Mouse (Mus musculus) intestine, embryonic 16.5 days (tissue): ENCODE measurements around the gene Pan2. TPM values are rescaled to one million over a fixed set of nuclear protein-coding genes. Genes with fewer than 3 reads are reported as not detected.
"Not testable (repeated sequence)": the region's sequence is repeated elsewhere in the genome, so short reads cannot be mapped to it uniquely, and the experiment has no call there.

Source experiments
- ATAC-seq: fragments of 200-750 bp; cut with Nextera tagmentation; 2 replicates; pipeline ENCODE4 v1.8.0; 2017; ENCODE audit warnings: moderate TSS enrichment, moderate library complexity
- H3K27ac ChIP-seq: fragments of 300-500 bp; sonication (generic); 2 replicates; pipeline ENCODE4 v1.5.1; 2014; ENCODE audit warnings: mild to moderate bottlenecking, low read length
- H3K27me3 ChIP-seq: fragments of 300-500 bp; sonication (generic); replicated peaks from 2 replicates; pipeline ENCODE4 v1.6.1; 2014; ENCODE audit warnings: low read length, control low read depth, mixed read lengths; ENCODE audit not compliant: control insufficient read depth, insufficient read depth
- H3K36me3 ChIP-seq: fragments of 300-500 bp; sonication (generic); 2 replicates; pipeline ENCODE4 v1.6.1; 2014; ENCODE audit warnings: low read length, control low read depth; ENCODE audit not compliant: control insufficient read depth, insufficient read depth
- H3K4me1 ChIP-seq: fragments of 300-500 bp; sonication (generic); 2 replicates; pipeline ENCODE4 v1.6.1; 2014; ENCODE audit warnings: low read length, control low read depth, mixed read lengths; ENCODE audit not compliant: control insufficient read depth, insufficient read depth
- H3K4me2 ChIP-seq: fragments of 300-500 bp; sonication (generic); 2 replicates; pipeline ENCODE4 v1.6.1; 2014; ENCODE audit warnings: low read depth, low read length, control low read depth
- H3K4me3 ChIP-seq: fragments of 300-500 bp; sonication (generic); 2 replicates; pipeline ENCODE4 v1.5.1; 2014; ENCODE audit warnings: mild to moderate bottlenecking, low read length
- H3K9ac ChIP-seq: fragments of 300-500 bp; sonication (generic); 2 replicates; pipeline ENCODE4 v1.6.1; 2014; ENCODE audit warnings: low read depth, low read length
- H3K9me3 ChIP-seq: fragments of 300-500 bp; sonication (generic); 2 replicates; pipeline ENCODE4 v1.6.1; 2016; ENCODE audit warnings: low read length, control low read depth; ENCODE audit not compliant: control insufficient read depth
- WGBS: fragments of 180-500 bp; shearing (Covaris S2); extraction: QIAGEN DNeasy Blood & Tissue Kit; methylation state at CpG from one replicate; pipeline ENCODE4 v1.1.7; 2014; 5-methylcytosine and 5-hydroxymethylcytosine counted together
- polyA plus RNA-seq: library from polyadenylated mRNA; unstranded; fragments of >200 nt; fragmentation: Nextera tagmentation; extraction: Ambion mirVana; gene quantifications from 2 replicates; pipeline ENCODE4 v1.2.1, GENCODE M21; 2015

Pan2 gene
- polyA plus RNA-seq, 1 experiment from 2014 or later = 25.5 TPM

GRCm38 (mm10) chr10:128281682-128282081 is 21.5 kb upstream of the Pan2 start:
- H3K36me3 ChIP-seq = peaks cover 19% of the 10 kb centered on the region
- no peak overlapping the region for H3K4me2 ChIP-seq
- H3K4me3 ChIP-seq = no peak overlapping the region
- 0 out of 2 replicates have a peak overlapping the region, but pooled peaks have one; percentile 31 for H3K27ac ChIP-seq
- no peaks in the 10 kb centered on the region for H3K27me3 ChIP-seq
- 92% methylated on average over 14 of the region's 14 CpGs for WGBS
- H3K9ac ChIP-seq = no peak overlapping the region
- ATAC-seq = no peak
- H3K4me1 ChIP-seq = no peaks in the 10 kb centered on the region
- H3K9me3 ChIP-seq = no peaks in the 10 kb centered on the region

GRCm38 (mm10) chr10:128282886-128283450 is 20.2 kb upstream of the Pan2 start:
- ATAC-seq = no peak
- Histone ChIP-seq H3K9me3 (no peaks in the 10 kb centered on the region), H3K27me3 (no peaks in the 10 kb centered on the region), H3K36me3 (peaks cover 16% of the 10 kb centered on the region), H3K9ac (no peak overlapping the region), H3K4me1 (no peaks in the 10 kb centered on the region), H3K4me2 (no peak overlapping the region), H3K27ac (no peak overlapping the region), H3K4me3 (no peak overlapping the region)
- 85% methylated on average over 20 of the region's 20 CpGs for WGBS

GRCm38 (mm10) chr10:128283604-128284579 is 19.2 kb upstream of the Pan2 start:
- 66% methylated on average over 31 of the region's 31 CpGs for WGBS
- Histone ChIP-seq H3K9me3 (no peaks in the 10 kb centered on the region), H3K4me1 (no peaks in the 10 kb centered on the region), H3K27me3 (no peaks in the 10 kb centered on the region), H3K4me3 (no peak overlapping the region), H3K4me2 (no peak overlapping the region), H3K9ac (no peak overlapping the region), H3K27ac (no peak overlapping the region), H3K36me3 (peaks cover 14% of the 10 kb centered on the region)
- no peak for ATAC-seq

- H3K9me3 ChIP-seq, H3K9ac ChIP-seq, H3K4me1 ChIP-seq, H3K27me3 ChIP-seq, H3K36me3 ChIP-seq, H3K4me3 ChIP-seq, H3K4me2 ChIP-seq, H3K27ac ChIP-seq, ATAC-seq: not testable (repeated sequence)
- WGBS = 71% methylated on average over 1 of the region's 1 CpGs
These were observed 12.5 kb upstream of the Pan2 start for GRCm38 (mm10) chr10:128290594-128290993.

GRCm38 (mm10) chr10:128296370-128297090 is 6.6 kb upstream of the Pan2 start:
- H3K4me2 ChIP-seq = no peak overlapping the region
- WGBS = 68% methylated on average over 13 of the region's 13 CpGs
- no peak overlapping the region for H3K9ac ChIP-seq
- H3K27me3 ChIP-seq = no peaks in the 10 kb centered on the region
- H3K4me3 ChIP-seq = no peak overlapping the region
- no peaks in the 10 kb centered on the region for H3K9me3 ChIP-seq
- no peak for ATAC-seq
- peaks cover 3% of the 10 kb centered on the region; the same call in 1 of the 2 replicates for H3K4me1 ChIP-seq
- no peak overlapping the region for H3K27ac ChIP-seq
- H3K36me3 ChIP-seq = no peaks in the 10 kb centered on the region

- H3K4me3 ChIP-seq = no peak overlapping the region
- H3K4me1 ChIP-seq = peaks cover 4% of the 10 kb centered on the region
- H3K4me2 ChIP-seq = no peak overlapping the region
- H3K9ac ChIP-seq = no peak overlapping the region
- no peaks in the 10 kb centered on the region for H3K27me3 ChIP-seq
- H3K36me3 ChIP-seq = no peaks in the 10 kb centered on the region
- 0 out of 2 replicates have a peak overlapping the region, but pooled peaks have one; percentile 13 for H3K27ac ChIP-seq
- no peaks in the 10 kb centered on the region for H3K9me3 ChIP-seq
- no peak for ATAC-seq
- WGBS = 71% methylated on average over 4 of the region's 4 CpGs
These were observed 5.9 kb upstream of the Pan2 start for GRCm38 (mm10) chr10:128297221-128297620.

- H3K27me3 ChIP-seq = no peaks in the 10 kb centered on the region
- peaks cover 8% of the 10 kb centered on the region for H3K4me1 ChIP-seq
- 62% methylated on average over 11 of the region's 11 CpGs for WGBS
- 0 out of 2 replicates have a peak overlapping the region, but pooled peaks have one; percentile 13 for H3K27ac ChIP-seq
- no peak overlapping the region for H3K4me2 ChIP-seq
- H3K4me3 ChIP-seq = no peak overlapping the region
- H3K36me3 ChIP-seq = no peaks in the 10 kb centered on the region
- no peaks in the 10 kb centered on the region for H3K9me3 ChIP-seq
- H3K9ac ChIP-seq = peak overlapping the region; percentile 3
- ATAC-seq = peak; percentile 65
These were observed 5.5 kb upstream of the Pan2 start for GRCm38 (mm10) chr10:128297622-128298021.

GRCm38 (mm10) chr10:128298243-128298642 is 4.9 kb upstream of the Pan2 start:
- 73% methylated on average over 6 of the region's 6 CpGs for WGBS
- ATAC-seq = no peak

GRCm38 (mm10) chr10:128298702-128299171 is 4.4 kb upstream of the Pan2 start, which contains the start of gene Il23a:
Gene Il23a, minus strand, starts transcription at chr10:128298752.
- Histone ChIP-seq H3K4me3 (no peak within 1 kb of the TSS), H3K4me1 (peaks cover 8% of the 10 kb centered on the region), H3K9ac (peak within 1 kb of the TSS; percentile 3), H3K27me3 (no peaks in the 10 kb centered on the region), H3K27ac (0 out of 2 replicates have a peak within 1 kb of the TSS, but pooled peaks have one; percentile 13), H3K4me2 (no peak within 1 kb of the TSS), H3K36me3 (no peaks in the 10 kb centered on the region), H3K9me3 (no peaks in the 10 kb centered on the region)
- WGBS = 84% methylated on average over 11 of the region's 11 CpGs
- ATAC-seq = no peak

More at GRCm38 (mm10) chr10:128298243-128298642, 4.9 kb upstream of the Pan2 start:
- H3K27me3 ChIP-seq = no peaks in the 10 kb centered on the region
- no peak overlapping the region for H3K4me3 ChIP-seq
- no peaks in the 10 kb centered on the region for H3K36me3 ChIP-seq
- no peak overlapping the region; the same call in 1 of the 2 replicates for H3K9ac ChIP-seq
- no peaks in the 10 kb centered on the region for H3K9me3 ChIP-seq
- H3K27ac ChIP-seq = no peak overlapping the region
- peaks cover 8% of the 10 kb centered on the region for H3K4me1 ChIP-seq
- H3K4me2 ChIP-seq = no peak overlapping the region
